In genomic region chr8:84738266-84738665, GRCm38 (mm10) we compare ENCODE assay signal across 9 mouse cellular contexts. TPM values are rescaled to one million over a fixed set of nuclear protein-coding genes. Genes with fewer than 3 reads are reported as not detected.
DNase-seq lines count a peak whose midpoint lies in the region; ATAC-seq lines count a peak whose summit lies in the region.
"Had no signal": no experiment of that assay in that cellular context is flagged by ENCODE, and none has a peak within 500 bp of the region (broad histone marks: within the 10 kb centered on the region; RNA-seq: fewer than 3 reads in every experiment).

No protein-coding gene starts in this region.

- peak overlapping the region; percentile 55 for H3K4me2 ChIP-seq in heart, embryonic 14.5 days (ENCODE audit: low read length)
- peak overlapping the region; percentile 50 for H3K4me2 ChIP-seq in liver, embryonic 16.5 days (ENCODE audit: low read depth, low read length)

- 32% methylated on average over 10 of the region's 10 CpGs for WGBS in heart, embryonic 14.5 days
- under 1% methylated on average over 10 of the region's 10 CpGs for WGBS in hindbrain, embryonic 10.5 days
- 32% methylated on average over 10 of the region's 10 CpGs for WGBS in liver, embryonic 16.5 days (ENCODE audit: insufficient replicate concordance)

- no peak for ATAC-seq in heart, embryonic 14.5 days (ENCODE audit: insufficient number of reproducible peaks, insufficient read depth, low FRiP score, low read depth)
- ATAC-seq in liver, embryonic 16.5 days (ENCODE audit: low read depth), result no peak

- peaks cover 63 to 81% of the 10 kb centered on the region in 2 experiments for H3K4me1 ChIP-seq in heart, embryonic 14.5 days (ENCODE audit: control insufficient read depth in 2 of 2, insufficient read depth in 2 of 2, low read length in 2 of 2)
- H3K4me1 ChIP-seq in hindbrain, embryonic 10.5 days (replicated peaks), result peaks cover 73% of the 10 kb centered on the region
- peaks cover 27% of the 10 kb centered on the region for H3K4me1 ChIP-seq in liver, embryonic 16.5 days (ENCODE audit: control insufficient read depth, low read depth, low read length)

- H3K9ac ChIP-seq in heart, embryonic 14.5 days (ENCODE audit: low read length), result peak overlapping the region; percentile 45; the same call in 1 of the 2 replicates
- peak overlapping the region; percentile 38; the same call in 1 of the 2 replicates for H3K9ac ChIP-seq in liver, embryonic 16.5 days (ENCODE audit: low read depth, low read length)

- H3K27me3 ChIP-seq in heart, embryonic 14.5 days (ENCODE audit: control insufficient read depth, insufficient read depth, low read length), result no peaks in the 10 kb centered on the region; the same call in 1 of the 2 replicates
- H3K27me3 ChIP-seq in hindbrain, embryonic 10.5 days (ENCODE audit: insufficient read depth, poor library complexity, severe bottlenecking), result peaks cover 100% of the 10 kb centered on the region
- peaks cover 15% of the 10 kb centered on the region for H3K27me3 ChIP-seq in liver, embryonic 16.5 days (ENCODE audit: control insufficient read depth, insufficient read depth, low read depth, low read length)

- H3K4me3 ChIP-seq in heart, embryonic 14.5 days (ENCODE audit: control insufficient read depth in 1 of 2, insufficient read depth in 1 of 2, low read depth in 1 of 2, low read length in 2 of 2), result no peak overlapping the region
- H3K4me3 ChIP-seq in hindbrain, embryonic 10.5 days, result peak overlapping the region; percentile 33
- H3K4me3 ChIP-seq in liver, embryonic 16.5 days (ENCODE audit: low read depth, low read length), result peak overlapping the region; percentile 26; the same call in 1 of the 2 replicates

- no peak for DNase-seq in heart, postnatal 36 days
- DNase-seq in embryo, embryonic 11 days, result peak; percentile 38
- DNase-seq in hindbrain, embryonic 10.5 days (ENCODE audit: low spot score), result peak; percentile 45
- DNase-seq in layer of hippocampus, adult 9-11 months, result no peak
- DNase-seq in layer of hippocampus, postnatal 25 days (ENCODE audit: extremely low spot score in 1 of 2, low spot score in 1 of 2), result no peak
- DNase-seq in yolk sac, embryonic 10.5 days (ENCODE audit: low spot score), result no peak

- intact Hi-C loops in heart, postnatal 36 days (cut with DNase I), result no loop called here

- H3K36me3 ChIP-seq in heart, embryonic 14.5 days (ENCODE audit: control insufficient read depth, insufficient read depth, low read length), result no peaks in the 10 kb centered on the region
- no peaks in the 10 kb centered on the region for H3K36me3 ChIP-seq in hindbrain, embryonic 10.5 days
- H3K36me3 ChIP-seq in liver, embryonic 16.5 days (ENCODE audit: control insufficient read depth, insufficient read depth), result no peaks in the 10 kb centered on the region

- no peaks in the 10 kb centered on the region for H3K9me3 ChIP-seq in heart, embryonic 14.5 days (ENCODE audit: control insufficient read depth, low read length)
- no peaks in the 10 kb centered on the region for H3K9me3 ChIP-seq in hindbrain, embryonic 10.5 days
- no peaks in the 10 kb centered on the region for H3K9me3 ChIP-seq in liver, embryonic 16.5 days (replicated peaks; ENCODE audit: control insufficient read depth, low read length)

- H3K27ac ChIP-seq in heart, embryonic 14.5 days (replicated peaks in 1 of 2; ENCODE audit: control insufficient read depth in 1 of 2, insufficient read depth in 1 of 2, low read depth in 2 of 2, low read length in 2 of 2), result peak overlapping the region in 1 of 2 experiments; percentile 3; a peak in 1 of 4 replicates
- peak overlapping the region; percentile 31 for H3K27ac ChIP-seq in hindbrain, embryonic 10.5 days
- no peak overlapping the region for H3K27ac ChIP-seq in liver, embryonic 16.5 days (ENCODE audit: low read length)

RNA-seq across cellular contexts. Expression of gene G430095P16Rik, which starts 15.5 kb away (rescaled TPM):
- 5.2 and 5.9 TPM in 2 replicates for polyA plus RNA-seq in heart, embryonic 14.5 days (2014; fragmentation: Nextera tagmentation; extraction: Ambion mirVana)
- total RNA-seq in heart, postnatal 36 days (2021), result under 1 TPM in 1 of 2 experiments, not detected in 1; 0.44 TPM
- 0.54 and 1.9 TPM in 2 replicates for polyA plus RNA-seq in hindbrain, embryonic 10.5 days (2016; fragmentation: Nextera tagmentation; extraction: Ambion mirVana)
- 7.0 and 7.8 TPM in 2 replicates for polyA plus RNA-seq in liver, embryonic 16.5 days (2015; fragmentation: Nextera tagmentation; extraction: Ambion mirVana)
- total RNA-seq in layer of hippocampus, postnatal 25 days (2021), result not detected
- total RNA-seq: layer of hippocampus, adult 18-20 months had no signal

RNA-seq across cellular contexts. Expression of gene Lyl1, which starts 37.0 kb away (rescaled TPM):
- 12.1 and 13.7 TPM in 2 replicates for polyA plus RNA-seq in heart, embryonic 14.5 days (2014; fragmentation: Nextera tagmentation; extraction: Ambion mirVana)
- 1 to 10 TPM; 5.4 to 5.7 TPM for total RNA-seq in heart, postnatal 36 days (2021)
- 5.6 and 6.5 TPM in 2 replicates for polyA plus RNA-seq in hindbrain, embryonic 10.5 days (2016; fragmentation: Nextera tagmentation; extraction: Ambion mirVana)
- 43.7 and 45.6 TPM in 2 replicates for polyA plus RNA-seq in liver, embryonic 16.5 days (2015; fragmentation: Nextera tagmentation; extraction: Ambion mirVana)
- total RNA-seq in layer of hippocampus, postnatal 25 days (2021), result 1 to 10 TPM; 2.1 to 2.8 TPM

RNA-seq across cellular contexts. Expression of gene Nacc1, which starts 50.6 kb away (rescaled TPM):
- 15.1 and 17.4 TPM in 2 replicates for polyA plus RNA-seq in heart, embryonic 14.5 days (2014; fragmentation: Nextera tagmentation; extraction: Ambion mirVana)
- total RNA-seq in heart, postnatal 36 days (2021), result 10 to 100 TPM; 27.3 to 30.1 TPM
- polyA plus RNA-seq in hindbrain, embryonic 10.5 days (2016; fragmentation: Nextera tagmentation; extraction: Ambion mirVana), result 25.2 and 28.9 TPM in 2 replicates
- 5.4 and 6.3 TPM in 2 replicates for polyA plus RNA-seq in liver, embryonic 16.5 days (2015; fragmentation: Nextera tagmentation; extraction: Ambion mirVana)
- 10 to 100 TPM; 88.9 to 91.0 TPM for total RNA-seq in layer of hippocampus, postnatal 25 days (2021)

RNA-seq across cellular contexts. Expression of gene Trmt1, which starts 52.2 kb away (rescaled TPM):
- 46.1 and 50.0 TPM in 2 replicates for polyA plus RNA-seq in heart, embryonic 14.5 days (2014; fragmentation: Nextera tagmentation; extraction: Ambion mirVana)
- total RNA-seq in heart, postnatal 36 days (2021), result 10 to 100 TPM; 36.1 to 39.2 TPM
- 57.8 and 65.9 TPM in 2 replicates for polyA plus RNA-seq in hindbrain, embryonic 10.5 days (2016; fragmentation: Nextera tagmentation; extraction: Ambion mirVana)
- 27.3 and 27.7 TPM in 2 replicates for polyA plus RNA-seq in liver, embryonic 16.5 days (2015; fragmentation: Nextera tagmentation; extraction: Ambion mirVana)
- total RNA-seq in layer of hippocampus, postnatal 25 days (2021), result 100 to 1,000 TPM in 1 of 2 experiments, 10 to 100 TPM in 1; 83.4 to 101 TPM

Comparison
In these comparisons a context has a peak if more than half of its experiments do, and no peak if none do; other contexts are left out.
1. H3K4me3 ChIP-seq: peak in hindbrain, embryonic 10.5 days (single experiment) and liver, embryonic 16.5 days (single experiment); none in heart, embryonic 14.5 days (0 of 2).
2. DNase-seq: peak in embryo, embryonic 11 days (single experiment) and hindbrain, embryonic 10.5 days (single experiment); none in heart, postnatal 36 days (0 of 2), layer of hippocampus, adult 9-11 months (single experiment), layer of hippocampus, postnatal 25 days (0 of 2) and yolk sac, embryonic 10.5 days (single experiment).